Mouse (Mus musculus) forelimb bud, embryonic 11.5 days (tissue): ENCODE measurements around the gene Rps15a.
A peak's percentile ranks its signal among the peaks of the same experiment; 100 is the strongest.

Source experiments
- DNase-seq: peaks from one replicate; pipeline ENCODE4 v3.0.0-alpha.2; 2012; ENCODE audit warnings: low read depth, low spot score

The Rps15a gene

DNA sequence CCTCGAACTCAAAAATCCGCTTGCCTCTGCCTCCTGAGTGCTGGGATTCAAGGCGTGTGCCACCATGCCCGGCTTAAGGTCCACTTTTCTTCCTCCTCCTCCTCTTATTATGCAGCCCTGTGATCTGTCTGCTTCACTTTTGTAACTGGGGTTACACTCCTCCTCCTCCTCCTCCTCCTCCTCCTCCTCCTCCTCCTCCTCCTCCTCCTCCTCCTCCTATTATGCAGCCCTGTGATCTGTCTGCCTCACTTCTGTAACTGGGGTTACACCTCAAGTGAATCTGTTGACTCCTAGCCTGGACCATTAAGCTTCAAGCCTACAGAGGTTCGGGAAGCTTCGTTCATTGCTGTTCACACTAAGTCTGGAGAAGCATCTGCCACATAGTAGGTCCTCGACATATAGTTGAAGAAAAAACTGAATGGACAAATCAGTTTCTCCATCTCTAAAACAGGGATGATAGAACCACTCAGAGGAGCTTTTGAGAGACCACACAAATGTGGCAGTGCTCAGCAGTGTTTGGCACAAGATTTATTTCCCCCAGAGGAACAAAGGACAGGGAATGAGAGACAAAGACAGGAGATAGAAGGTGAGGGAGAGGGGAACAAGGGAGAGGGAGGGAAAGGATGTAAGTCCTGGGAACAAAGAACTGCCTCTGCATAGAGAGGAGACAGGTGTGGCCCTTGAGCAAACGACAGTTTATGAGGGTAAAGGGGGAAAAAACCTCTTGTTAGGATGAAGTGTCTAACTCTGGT, 975 bp upstream of the Rps15a start:
- DNase-seq: no peak

DNA sequence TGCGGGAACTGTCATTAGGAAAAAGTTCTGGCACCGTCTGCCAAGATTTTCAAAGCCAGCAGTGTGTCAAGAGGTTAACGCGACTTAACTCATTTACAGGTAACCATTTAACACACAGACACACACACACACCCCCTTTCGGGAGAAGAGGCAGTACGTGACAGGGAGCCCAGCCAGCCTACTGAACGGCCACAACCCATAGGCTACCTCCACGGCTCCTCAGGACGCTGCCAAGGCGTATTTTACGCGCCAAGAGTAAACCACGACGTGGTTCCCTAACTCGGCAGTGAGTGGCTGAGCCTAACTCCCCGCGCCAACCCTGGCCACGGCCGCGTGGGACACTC, 483 bp downstream of the Rps15a start:
- no peak for DNase-seq

GRCm38 (mm10) chr7:118113541-118114297, 2.3 kb downstream of the Rps15a start:
- no peak for DNase-seq

DNA sequence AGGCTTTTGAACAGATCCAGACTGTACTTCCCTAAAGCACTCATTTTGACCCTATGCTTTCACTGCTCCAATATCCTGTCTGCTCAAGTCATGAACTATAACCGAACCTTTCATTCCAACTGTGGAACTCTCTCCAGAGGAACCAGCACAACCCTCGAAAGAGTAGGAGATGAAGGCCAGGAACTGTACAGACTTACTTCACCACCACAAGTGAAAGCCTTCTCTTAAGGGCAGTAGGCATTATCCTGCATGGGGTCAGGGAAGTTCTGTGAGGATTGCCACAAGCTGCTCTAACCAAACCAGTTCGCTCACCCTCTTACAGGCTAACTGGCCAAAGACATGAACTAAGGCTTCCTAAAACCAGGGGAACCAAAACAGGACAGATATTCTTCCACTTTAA, 4.9 kb downstream of the Rps15a start:
- no peak for DNase-seq

- no peak for DNase-seq
Observed at GRCm38 (mm10) chr7:118107671-118108070, 8.3 kb downstream of the Rps15a start.

DNA sequence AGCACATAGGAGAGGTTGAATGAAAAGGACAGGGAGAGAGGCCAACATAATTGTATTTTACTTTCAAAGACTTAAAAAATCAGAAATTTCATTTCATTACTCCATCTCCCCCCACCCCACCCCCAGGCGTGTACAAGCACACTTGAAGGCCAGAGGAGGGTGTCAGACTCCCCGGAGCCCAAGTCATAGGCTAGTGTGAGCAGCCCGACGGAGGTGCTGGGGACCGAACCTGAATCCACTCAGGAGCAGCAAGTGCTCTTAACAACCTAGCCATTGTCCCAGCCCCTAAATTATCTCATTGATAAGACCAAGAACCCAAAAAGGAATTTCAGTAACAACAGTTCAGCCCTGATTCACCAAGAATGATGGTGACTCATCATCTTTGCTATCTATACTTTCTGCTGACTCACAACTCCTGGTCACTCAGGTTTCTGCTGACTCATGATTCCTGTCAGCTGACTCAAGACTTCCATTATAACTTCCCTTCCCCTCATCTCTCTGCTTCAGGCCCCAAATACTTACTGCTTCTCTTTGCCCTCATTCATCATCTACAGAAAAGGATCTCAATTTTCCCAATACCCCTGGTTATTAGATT, 11.4 kb downstream of the Rps15a start:
- DNase-seq: no peak

- DNase-seq: no peak
Observed at GRCm38 (mm10) chr7:118103462-118104379, 12.3 kb downstream of the Rps15a start.

DNA sequence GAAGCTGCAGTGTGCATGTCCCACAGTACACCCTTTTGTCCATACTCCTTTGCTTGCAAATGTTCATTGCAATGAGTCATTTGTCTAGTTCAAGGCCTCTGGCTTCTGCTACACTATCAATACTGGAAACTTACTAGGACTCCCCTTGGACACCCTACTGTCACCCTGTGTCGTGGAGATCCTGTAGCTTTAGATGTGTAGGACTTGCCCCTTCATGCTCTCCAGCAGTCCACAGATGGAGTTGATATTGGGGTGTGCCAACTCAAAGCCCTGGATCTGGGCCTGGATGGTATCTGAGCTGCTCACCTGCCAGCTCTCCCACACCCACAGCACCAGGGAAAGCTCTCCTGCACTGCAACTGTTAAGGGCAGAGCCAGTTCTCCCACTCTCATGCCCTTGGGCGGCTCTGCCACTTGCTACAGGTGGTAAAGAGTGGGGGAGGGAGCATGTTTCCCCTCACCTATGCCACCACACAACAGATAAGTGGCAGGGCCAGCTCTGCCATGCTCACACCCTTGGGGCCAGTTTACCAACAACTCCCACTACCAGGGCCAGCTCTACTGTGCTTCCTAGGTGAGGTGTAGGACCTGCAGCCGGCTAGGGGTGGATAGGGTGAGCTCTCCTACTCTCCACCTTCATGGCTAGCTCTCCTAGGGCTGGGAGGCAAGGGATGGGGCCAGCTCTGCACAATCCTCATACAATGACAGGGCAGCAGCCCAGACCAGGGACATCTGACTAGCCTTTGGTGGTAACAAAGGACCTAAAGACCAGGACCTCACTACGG, 13.1 kb downstream of the Rps15a start:
- no peak for DNase-seq

DNA sequence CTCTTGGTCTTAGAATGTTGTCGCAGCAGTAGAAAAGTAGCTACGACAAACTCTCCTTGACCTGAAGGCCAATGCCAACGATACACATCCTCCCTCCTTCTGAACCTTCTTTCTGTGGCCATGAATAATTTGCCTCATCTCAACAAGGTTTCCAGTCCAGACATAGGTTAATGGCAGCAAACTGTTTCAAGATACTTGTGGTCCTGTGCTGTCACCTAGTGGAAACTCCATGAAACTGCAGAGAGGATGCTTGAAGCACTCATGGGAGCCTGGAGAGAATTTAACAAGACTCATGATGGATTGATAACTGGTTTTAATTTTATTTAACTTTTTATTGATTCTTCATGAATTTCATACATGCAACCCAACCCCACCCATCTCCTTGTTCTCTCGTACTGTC, 13.8 kb downstream of the Rps15a start:
- peak; percentile 74 for DNase-seq

DNA sequence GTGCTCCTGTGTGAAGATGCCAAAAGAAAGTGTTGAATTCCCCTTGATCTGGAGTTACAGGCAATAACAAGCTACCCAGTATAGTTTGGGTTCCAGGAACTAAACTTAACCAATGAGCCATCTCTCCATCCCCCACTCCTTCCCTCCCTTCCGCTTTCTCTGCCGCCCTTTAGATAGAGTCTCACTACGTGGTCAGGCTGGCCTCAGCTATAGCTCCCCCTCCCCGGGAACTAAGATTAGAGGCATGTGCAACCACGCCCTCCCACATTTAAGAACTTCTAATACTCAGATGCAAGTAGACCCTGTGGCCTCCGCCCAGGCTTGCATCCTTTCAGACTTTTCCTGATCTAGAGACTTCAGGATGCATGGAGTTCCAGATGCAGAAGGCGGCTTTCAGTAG, 18.4 kb downstream of the Rps15a start:
- DNase-seq: no peak

- no peak for DNase-seq
Observed at GRCm38 (mm10) chr7:118079987-118080386, 36.0 kb downstream of the Rps15a start.

DNA sequence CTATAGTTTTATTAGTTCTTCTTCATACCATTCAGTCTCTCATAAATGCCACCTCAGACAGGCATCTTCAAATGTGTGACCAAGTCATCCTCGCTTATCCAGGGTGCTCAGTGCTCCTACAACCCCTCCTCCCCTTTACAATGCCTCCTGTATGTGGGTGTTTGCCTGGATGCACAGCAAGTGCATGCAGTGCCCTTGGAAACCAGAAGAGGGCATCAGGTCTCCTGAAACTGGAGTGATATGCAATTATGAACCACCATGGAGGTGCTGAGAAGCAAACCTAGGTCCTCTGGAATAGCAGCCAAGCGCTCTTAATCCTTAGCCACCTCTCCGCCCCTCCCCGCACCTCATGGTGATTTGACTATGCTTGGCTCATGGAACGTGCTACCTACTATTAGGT, 36.9 kb downstream of the Rps15a start:
- DNase-seq: no peak

GRCm38 (mm10) chr7:118067261-118067660, 48.7 kb downstream of the Rps15a start:
- no peak for DNase-seq

DNA sequence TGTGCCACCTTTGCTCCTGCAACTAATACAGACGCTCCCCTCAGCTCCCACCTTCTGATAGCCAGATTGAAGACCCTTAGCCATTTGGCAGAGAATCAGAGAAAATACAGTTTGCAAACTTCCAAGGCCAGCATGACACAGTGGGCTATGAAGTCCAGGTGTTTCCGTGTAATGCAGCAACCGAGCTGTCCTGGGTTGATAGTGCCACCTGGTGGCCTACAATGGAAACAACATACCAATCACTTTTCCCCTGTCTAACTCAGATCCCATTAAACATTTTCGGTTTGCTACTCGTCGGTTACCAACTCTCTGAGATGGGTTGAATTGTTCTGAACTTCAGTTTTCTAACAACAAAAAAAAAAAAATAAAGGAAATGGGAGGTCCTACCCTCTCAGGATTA, 59.7 kb downstream of the Rps15a start:
- DNase-seq: no peak
